Mouse (Mus musculus): ENCODE measurements at regions not wholly inside any gene's neighbourhood (a gene's known extent, or its start where the extent isn't known, plus 50 kb on each side); places are given as distances from the start of the nearest gene placed in this dataset.

DNA sequence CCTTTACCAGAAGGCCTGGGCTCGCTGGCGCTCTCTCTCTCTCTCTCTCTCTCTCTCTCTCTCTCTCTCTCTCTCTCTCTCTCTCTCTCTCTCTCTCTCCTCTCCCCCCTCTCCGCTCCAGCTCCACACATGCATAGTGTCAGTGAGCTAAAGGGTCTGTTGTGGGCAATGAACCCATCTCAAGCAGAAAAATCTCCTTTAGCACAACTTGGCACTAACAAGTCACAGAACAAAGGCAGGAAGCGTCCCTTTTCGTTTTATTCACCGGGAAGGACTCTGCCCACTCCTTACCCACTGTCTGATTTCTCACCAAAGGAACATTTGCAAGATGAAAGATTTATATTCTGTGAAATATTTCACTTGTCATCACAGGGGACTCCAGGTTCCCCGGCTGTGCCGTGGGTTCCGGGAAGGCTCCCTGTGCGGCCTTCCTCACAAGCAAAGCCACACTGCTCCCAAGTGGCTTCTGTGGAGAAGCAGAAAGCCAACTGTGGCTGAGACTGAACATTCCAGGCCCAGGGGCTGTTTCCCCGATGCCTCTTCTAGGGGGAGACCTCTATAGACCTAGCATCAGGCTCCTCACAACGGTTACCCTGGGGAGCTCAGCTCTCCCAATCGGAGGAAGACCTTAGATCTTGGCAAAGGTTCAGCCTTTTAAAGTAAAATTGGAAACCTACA lies 253.2 kb upstream of the Spred2 start:
- no peak overlapping the region for H3K4me3 ChIP-seq (ENCODE audit: control insufficient read depth, low read depth, low read length)

DNA sequence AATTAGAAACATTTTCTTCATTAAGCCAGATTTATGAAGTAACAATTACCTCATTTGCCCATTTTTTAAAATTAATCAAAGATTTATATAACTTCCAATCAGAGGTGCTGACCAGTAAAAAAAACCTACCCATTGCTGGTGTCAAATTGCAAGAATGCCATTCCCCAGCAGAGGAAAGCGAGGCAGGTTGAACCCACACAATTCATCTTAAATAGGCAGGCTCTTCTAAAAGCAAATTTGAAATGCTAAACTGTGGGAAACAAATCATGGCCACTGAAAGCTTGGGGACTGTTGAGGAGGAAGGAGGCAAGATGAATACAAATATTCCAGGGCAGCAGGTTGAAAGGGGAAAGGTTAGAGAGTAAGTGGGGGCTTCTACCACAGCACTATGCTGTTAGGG lies 251.2 kb upstream of the Spred2 start:
- H3K4me1 ChIP-seq (ENCODE audit: control insufficient read depth, insufficient read depth, low read length), result no peaks in the 10 kb centered on the region
- TF ChIP-seq CTCF (IDR thresholded peaks at IDR 0.05; ENCODE audit: control insufficient read depth, insufficient read depth, insufficient replicate concordance, low read depth, low read length), result no peak
- TF ChIP-seq POLR2A (IDR thresholded peaks at IDR 0.05; ENCODE audit: control insufficient read depth, low read depth, low read length), result no peak
- H3K4me3 ChIP-seq (ENCODE audit: control insufficient read depth, low read depth, low read length), result no peak overlapping the region
- H3K27me3 ChIP-seq (ENCODE audit: control insufficient read depth, insufficient read depth, low read length), result no peaks in the 10 kb centered on the region
- H3K27ac ChIP-seq (ENCODE audit: control insufficient read depth, insufficient read depth, low read depth, low read length), result no peak overlapping the region
- no peaks in the 10 kb centered on the region for H3K36me3 ChIP-seq (ENCODE audit: control insufficient read depth, insufficient read depth, low read length)

More for the DNA sequence above, 253.2 kb upstream of the Spred2 start:
- Histone ChIP-seq H3K27ac (ENCODE audit: control insufficient read depth, insufficient read depth, low read depth, low read length) (no peak overlapping the region), H3K36me3 (ENCODE audit: control insufficient read depth, insufficient read depth, low read length) (no peaks in the 10 kb centered on the region), H3K27me3 (ENCODE audit: control insufficient read depth, insufficient read depth, low read length) (no peaks in the 10 kb centered on the region), H3K4me1 (ENCODE audit: control insufficient read depth, insufficient read depth, low read length) (no peaks in the 10 kb centered on the region)
- TF ChIP-seq CTCF (IDR thresholded peaks at IDR 0.05; ENCODE audit: control insufficient read depth, insufficient read depth, insufficient replicate concordance, low read depth, low read length) (no peak), POLR2A (IDR thresholded peaks at IDR 0.05; ENCODE audit: control insufficient read depth, low read depth, low read length) (no peak)

DNA sequence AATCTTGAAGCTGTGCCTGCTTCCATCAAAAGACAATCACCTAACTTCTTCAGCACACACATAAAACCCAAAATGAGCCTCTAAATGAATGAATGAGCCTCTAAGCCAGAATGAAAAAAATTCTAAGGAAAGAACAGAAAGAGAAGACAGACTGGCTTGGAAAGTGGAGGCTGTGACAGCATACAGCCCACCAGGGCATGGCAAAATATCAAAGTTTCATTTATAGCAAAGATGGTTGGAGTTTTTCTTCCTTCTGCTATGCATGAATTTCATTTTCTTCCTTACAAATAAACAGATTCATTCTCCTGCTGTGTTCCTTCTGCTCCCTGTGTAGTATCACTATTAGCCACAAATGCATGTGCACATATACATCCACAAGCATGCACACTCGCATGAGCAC lies 247.7 kb upstream of the Spred2 start:
- TF ChIP-seq CTCF (IDR thresholded peaks at IDR 0.05; ENCODE audit: control insufficient read depth, insufficient read depth, insufficient replicate concordance, low read depth, low read length), result no peak
- TF ChIP-seq POLR2A (IDR thresholded peaks at IDR 0.05; ENCODE audit: control insufficient read depth, low read depth, low read length), result no peak

DNA sequence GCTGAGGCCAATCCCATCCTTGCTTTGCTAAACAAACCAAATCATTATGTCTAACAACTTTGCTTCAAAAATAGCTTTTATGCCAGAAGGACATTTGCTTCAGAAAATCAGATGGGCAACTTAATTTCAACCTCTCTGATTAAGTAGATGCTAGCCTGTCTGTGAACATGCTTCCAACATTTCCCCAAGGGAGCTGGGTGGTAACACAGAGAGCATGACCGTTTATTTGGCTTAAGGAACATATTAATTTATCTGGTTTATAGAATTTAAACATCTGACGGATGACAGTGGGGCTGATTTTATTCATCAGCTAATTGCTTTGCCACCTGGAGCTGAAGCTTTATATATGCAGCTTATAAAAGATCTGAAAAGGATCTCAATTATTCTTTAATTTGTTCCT lies 245.1 kb upstream of the Spred2 start:
- no peaks in the 10 kb centered on the region for H3K36me3 ChIP-seq (ENCODE audit: control insufficient read depth, insufficient read depth, low read length)
- no peak overlapping the region for H3K27ac ChIP-seq (ENCODE audit: control insufficient read depth, insufficient read depth, low read depth, low read length)
- H3K4me3 ChIP-seq (ENCODE audit: control insufficient read depth, low read depth, low read length), result no peak overlapping the region
- no peak for TF ChIP-seq POLR2A (IDR thresholded peaks at IDR 0.05; ENCODE audit: control insufficient read depth, low read depth, low read length)
- no peak for TF ChIP-seq CTCF (IDR thresholded peaks at IDR 0.05; ENCODE audit: control insufficient read depth, insufficient read depth, insufficient replicate concordance, low read depth, low read length)
- no peaks in the 10 kb centered on the region for H3K4me1 ChIP-seq (ENCODE audit: control insufficient read depth, insufficient read depth, low read length)
- H3K27me3 ChIP-seq (ENCODE audit: control insufficient read depth, insufficient read depth, low read length), result no peaks in the 10 kb centered on the region

More for the DNA sequence above, 247.7 kb upstream of the Spred2 start:
- no peaks in the 10 kb centered on the region for H3K4me1 ChIP-seq (ENCODE audit: control insufficient read depth, insufficient read depth, low read length)
- H3K36me3 ChIP-seq (ENCODE audit: control insufficient read depth, insufficient read depth, low read length), result no peaks in the 10 kb centered on the region
- no peak overlapping the region for H3K4me3 ChIP-seq (ENCODE audit: control insufficient read depth, low read depth, low read length)
- no peak overlapping the region for H3K27ac ChIP-seq (ENCODE audit: control insufficient read depth, insufficient read depth, low read depth, low read length)
- H3K27me3 ChIP-seq (ENCODE audit: control insufficient read depth, insufficient read depth, low read length), result no peaks in the 10 kb centered on the region

DNA sequence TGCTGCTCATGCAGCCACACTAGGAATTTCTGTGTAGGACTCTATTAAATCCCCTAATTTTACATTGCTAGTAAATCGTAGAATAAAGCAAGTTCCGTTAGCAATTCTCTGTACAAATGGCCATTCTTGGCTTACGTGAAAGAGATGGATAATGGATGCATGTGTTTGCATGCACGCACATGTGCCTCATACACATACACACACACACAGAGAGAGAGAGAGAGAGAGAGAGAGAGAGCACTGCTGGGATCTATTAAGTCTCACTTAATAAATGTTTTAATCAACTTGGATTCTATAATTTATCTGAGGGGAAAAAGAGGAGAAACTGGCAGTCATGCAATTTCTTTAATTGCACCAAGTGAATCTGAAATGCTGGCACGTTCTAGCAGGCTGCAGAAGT lies 244.5 kb upstream of the Spred2 start:
- Histone ChIP-seq H3K4me3 (ENCODE audit: control insufficient read depth, low read depth, low read length) (no peak overlapping the region), H3K4me1 (ENCODE audit: control insufficient read depth, insufficient read depth, low read length) (no peaks in the 10 kb centered on the region), H3K36me3 (ENCODE audit: control insufficient read depth, insufficient read depth, low read length) (no peaks in the 10 kb centered on the region), H3K27ac (ENCODE audit: control insufficient read depth, insufficient read depth, low read depth, low read length) (no peak overlapping the region), H3K27me3 (ENCODE audit: control insufficient read depth, insufficient read depth, low read length) (no peaks in the 10 kb centered on the region)
- no peak for TF ChIP-seq CTCF (IDR thresholded peaks at IDR 0.05; ENCODE audit: control insufficient read depth, insufficient read depth, insufficient replicate concordance, low read depth, low read length)
- TF ChIP-seq POLR2A (IDR thresholded peaks at IDR 0.05; ENCODE audit: control insufficient read depth, low read depth, low read length), result no peak

DNA sequence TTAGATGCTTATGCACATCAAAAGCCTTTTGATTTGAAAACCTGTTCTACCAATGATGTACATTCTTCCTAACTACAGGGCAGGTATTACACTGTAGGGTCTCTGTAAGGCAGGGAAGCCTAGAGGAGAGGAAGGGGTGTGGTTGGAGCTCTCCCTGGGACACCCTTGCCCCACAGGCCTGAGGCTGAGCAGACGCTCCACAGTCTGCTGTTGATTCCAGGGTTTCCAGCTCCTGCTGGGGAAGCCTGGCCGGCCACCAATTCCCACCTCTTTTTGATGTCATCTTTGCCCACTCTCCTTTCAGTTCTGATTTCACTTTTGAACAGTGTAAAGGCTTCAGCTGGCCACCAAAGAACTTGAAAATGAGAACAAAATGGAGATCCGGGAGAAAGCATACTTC lies 223.0 kb upstream of the Spred2 start:
- Histone ChIP-seq H3K36me3 (ENCODE audit: control insufficient read depth, insufficient read depth, low read length) (no peaks in the 10 kb centered on the region), H3K27me3 (ENCODE audit: control insufficient read depth, insufficient read depth, low read length) (no peaks in the 10 kb centered on the region), H3K4me3 (ENCODE audit: control insufficient read depth, low read depth, low read length) (peak overlapping the region; percentile 71), H3K27ac (ENCODE audit: control insufficient read depth, insufficient read depth, low read depth, low read length) (no peak overlapping the region), H3K4me1 (ENCODE audit: control insufficient read depth, insufficient read depth, low read length) (no peaks in the 10 kb centered on the region)
- TF ChIP-seq CTCF (IDR thresholded peaks at IDR 0.05; ENCODE audit: control insufficient read depth, insufficient read depth, insufficient replicate concordance, low read depth, low read length), result no peak

DNA sequence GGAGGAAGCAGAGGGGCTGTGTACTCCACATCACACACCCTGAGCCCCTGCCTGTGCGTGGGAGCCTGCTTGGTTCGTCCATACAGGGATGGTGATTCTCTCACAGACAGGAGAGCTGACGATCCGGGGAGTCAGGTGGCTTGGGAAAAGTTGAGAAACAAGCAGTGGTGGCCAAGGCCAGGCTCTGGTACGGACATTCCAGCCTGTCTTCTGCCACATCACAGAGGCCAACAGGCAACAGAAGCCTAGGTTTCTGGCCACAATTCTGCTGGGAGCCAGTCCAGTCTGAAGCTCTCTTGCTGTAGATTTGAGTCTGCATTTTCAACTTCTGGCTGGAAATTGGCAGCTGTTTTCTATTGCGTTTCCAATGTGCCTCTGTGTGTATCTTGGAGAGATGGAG lies 215.4 kb upstream of the Spred2 start:
- Histone ChIP-seq H3K4me1 (ENCODE audit: control insufficient read depth, insufficient read depth, low read length) (0 out of 2 replicates have a peak, but pooled peaks cover 4% of the 10 kb centered on the region), H3K27ac (ENCODE audit: control insufficient read depth, insufficient read depth, low read depth, low read length) (no peak overlapping the region), H3K27me3 (ENCODE audit: control insufficient read depth, insufficient read depth, low read length) (no peaks in the 10 kb centered on the region), H3K4me3 (ENCODE audit: control insufficient read depth, low read depth, low read length) (no peak overlapping the region), H3K36me3 (ENCODE audit: control insufficient read depth, insufficient read depth, low read length) (no peaks in the 10 kb centered on the region)
- TF ChIP-seq POLR2A (IDR thresholded peaks at IDR 0.05; ENCODE audit: control insufficient read depth, low read depth, low read length), result no peak
- TF ChIP-seq CTCF (IDR thresholded peaks at IDR 0.05; ENCODE audit: control insufficient read depth, insufficient read depth, insufficient replicate concordance, low read depth, low read length), result no peak

Data from testis, adult 2 months (tissue).